Mouse (Mus musculus) right cerebral cortex, adult 18-20 months (tissue): ENCODE data around the gene Klk11.

Experiments used
- DNase-seq: peaks from one replicate; pipeline ENCODE4 v3.0.0; 2022; ENCODE audit warnings: mixed read lengths

The Klk11 gene

DNA sequence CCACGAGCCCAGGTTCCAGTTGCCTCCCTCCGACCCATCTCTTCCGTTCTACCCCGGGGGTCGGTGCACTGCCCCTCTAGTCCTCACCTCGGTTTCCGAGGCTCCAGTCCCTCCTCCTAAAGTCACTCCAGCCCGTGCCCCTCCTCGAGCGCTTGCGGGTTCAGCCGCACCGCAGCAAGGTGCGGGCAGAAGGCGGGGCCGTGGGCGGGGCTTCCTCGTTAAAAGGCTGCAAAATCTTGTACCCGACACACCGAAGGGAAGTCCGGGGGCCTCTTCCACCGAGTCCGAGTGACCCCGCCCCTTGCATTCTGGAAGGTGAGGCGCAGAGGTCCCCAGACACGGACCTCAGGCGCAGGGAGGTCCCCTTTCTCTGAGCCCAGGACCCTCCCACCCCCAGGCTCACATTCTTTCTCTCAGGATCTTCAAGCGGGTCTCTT is 22.9 kb downstream of the Klk11 start, which contains the start of gene Klk8:
Klk8 (plus strand) TSS at position 245 of the 437 bp plus-strand sequence.
- no peak for DNase-seq

DNA sequence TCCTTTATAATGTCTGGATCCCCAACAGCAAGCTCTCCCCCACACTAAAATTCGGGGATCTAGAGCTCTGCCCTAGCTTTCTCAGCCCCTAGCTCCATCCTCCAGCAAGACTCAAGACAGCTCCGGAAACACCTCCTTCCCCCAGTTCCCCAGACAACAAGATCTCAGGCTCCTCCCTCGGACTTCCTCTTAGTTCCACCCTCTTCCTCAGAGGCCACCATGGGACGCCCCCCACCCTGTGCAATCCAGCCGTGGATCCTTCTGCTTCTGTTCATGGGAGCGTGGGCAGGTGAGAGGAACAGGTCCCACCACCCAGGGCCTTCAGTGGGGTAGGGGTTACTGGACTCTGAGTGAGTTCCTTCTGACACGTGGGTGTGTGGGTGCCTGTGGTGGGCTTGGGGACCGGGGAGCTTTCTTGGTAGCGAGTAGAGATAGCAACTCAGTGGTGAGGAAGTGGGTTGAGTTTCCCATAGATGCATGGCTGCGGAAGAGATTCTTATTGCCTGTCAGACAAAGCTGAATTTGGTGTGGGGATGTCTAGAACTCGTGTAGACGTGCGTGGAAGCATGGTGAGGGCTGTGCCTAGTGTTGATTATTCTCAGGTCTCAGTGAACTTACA is 23.5 kb downstream of the Klk11 start:
- no peak for DNase-seq

GRCm38 (mm10) chr7:43799876-43800275 is 25.5 kb downstream of the Klk11 start:
- no peak for DNase-seq

DNA sequence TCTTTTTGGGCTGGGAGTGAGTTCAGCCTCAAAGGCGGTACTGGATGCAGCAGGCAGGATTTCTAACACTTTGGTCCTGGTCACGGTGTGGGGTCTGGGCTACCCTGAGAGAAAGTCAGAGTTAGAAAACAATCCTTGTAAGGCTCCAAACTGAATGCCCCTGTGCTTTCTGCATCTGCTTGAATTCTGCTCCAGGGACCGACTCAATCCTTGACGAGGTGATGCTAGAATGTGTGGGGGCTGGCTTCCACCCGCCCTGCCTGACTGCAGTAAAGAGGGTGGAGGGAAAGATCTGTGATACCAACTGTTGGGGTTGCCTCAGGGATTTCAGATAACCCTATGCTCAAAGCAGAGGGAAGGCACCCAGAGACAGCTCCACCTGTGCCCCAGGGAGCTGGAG is 36.6 kb downstream of the Klk11 start, which contains the start of gene Klk7:
Klk7 (plus strand) TSS at position 301 of the 400 bp plus-strand sequence.
- DNase-seq = no peak

DNA sequence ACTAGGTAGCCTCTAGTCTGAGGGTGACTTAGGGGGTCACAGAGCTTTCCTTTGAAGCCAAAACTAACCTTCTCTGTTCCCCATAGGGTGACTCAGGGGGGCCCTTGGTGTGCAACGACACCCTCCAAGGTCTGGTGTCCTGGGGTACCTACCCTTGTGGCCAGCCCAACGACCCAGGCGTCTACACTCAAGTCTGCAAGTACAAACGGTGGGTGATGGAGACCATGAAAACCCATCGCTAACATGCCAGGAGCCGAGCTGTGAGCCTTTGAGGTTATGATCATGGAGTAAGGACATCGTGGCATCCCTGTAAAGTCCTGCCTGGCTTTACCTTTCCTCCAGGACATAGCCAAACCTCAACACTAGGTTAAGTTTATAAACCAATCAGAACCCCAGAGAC is 40.8 kb downstream of the Klk11 start:
- no peak for DNase-seq

- DNase-seq = no peak
Measured at GRCm38 (mm10) chr7:43816746-43817145, 42.3 kb downstream of the Klk11 start.

GRCm38 (mm10) chr7:43821581-43821980 is 47.2 kb downstream of the Klk11 start:
- no peak for DNase-seq

GRCm38 (mm10) chr7:43824199-43824598 is 49.8 kb downstream of the Klk11 start, which contains the start of gene Klk6:
Klk6 (plus strand) TSS chr7:43824499.
- no peak for DNase-seq

- no peak for DNase-seq
Measured at GRCm38 (mm10) chr7:43826056-43826455, 51.7 kb downstream of the Klk11 start.

DNA sequence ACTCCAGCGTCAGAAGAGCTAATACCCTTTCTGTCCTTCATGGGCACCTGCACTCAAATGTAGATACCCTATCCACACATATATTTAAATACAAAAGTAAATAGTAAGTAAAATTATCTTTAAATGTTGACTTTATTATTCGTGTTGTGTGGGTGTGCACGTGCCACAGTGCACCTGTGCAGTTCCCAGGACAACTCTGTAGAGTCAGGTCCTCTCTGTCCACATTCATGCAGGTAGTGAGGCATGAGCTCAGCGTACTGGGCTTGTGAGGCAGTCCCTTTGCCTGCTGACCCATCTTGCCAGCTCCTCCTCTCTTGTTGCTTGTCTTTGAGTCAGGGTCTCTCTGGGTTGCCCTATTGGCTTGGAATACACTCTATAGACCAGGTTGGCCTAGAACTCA is 53.3 kb downstream of the Klk11 start:
- DNase-seq = no peak
